Mouse (Mus musculus): ENCODE results near the gene Frmd5.

DNA sequence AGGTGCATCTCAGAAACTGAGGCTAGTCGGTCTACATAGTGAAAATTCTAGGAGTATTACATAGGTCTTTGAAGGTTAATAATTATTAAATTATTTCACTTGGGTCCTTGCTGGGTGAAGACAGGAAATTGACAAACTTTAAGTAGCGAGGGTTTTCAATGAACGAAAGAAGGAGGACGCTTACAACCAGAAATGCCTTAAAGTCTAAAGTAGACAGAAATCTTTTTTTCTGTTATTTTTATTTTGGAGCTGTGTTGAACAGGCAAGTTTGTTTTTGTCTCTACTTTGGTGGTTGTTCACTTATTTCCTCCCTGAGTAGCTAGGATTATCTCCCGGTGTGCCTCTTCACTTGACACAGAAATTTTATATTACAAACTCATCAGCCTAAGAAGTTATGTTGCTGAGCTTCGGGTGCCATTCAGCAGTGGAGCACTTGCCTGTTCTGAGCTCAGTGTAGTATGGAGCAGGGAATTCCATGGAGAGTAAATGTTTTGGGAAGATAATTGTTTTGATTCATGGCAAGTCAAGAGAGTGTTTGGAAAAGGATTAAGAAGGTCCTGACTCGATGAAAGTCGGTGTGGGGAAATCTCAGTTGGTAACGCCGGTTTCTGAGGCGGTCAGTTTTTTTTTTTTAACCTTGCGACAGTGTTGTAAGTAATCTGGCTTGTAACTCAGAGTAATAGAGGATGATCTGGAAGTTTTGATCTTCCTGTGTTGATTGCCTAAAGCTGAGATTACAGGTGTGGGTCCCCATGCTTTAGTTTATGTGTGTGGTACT lies 299.5 kb downstream of the Frmd5 start:
- TF ChIP-seq CTCF (IDR thresholded peaks at IDR 0.05; ENCODE audit: low read depth), result no peak
- TF ChIP-seq EP300 (IDR thresholded peaks at IDR 0.05; ENCODE audit: low read depth), result no peak
